Mouse (Mus musculus) frontal cortex, postnatal 36 days (tissue): ENCODE results near the gene Coro7.
A peak's percentile ranks its signal among the peaks of the same experiment; 100 is the strongest.

Experiments used
- DNase-seq, 2 experiments: peaks; one replicate each; pipeline ENCODE4 v3.0.0; 2022; ENCODE audit warnings: low spot score in 2 of 2

The Coro7 gene

DNA sequence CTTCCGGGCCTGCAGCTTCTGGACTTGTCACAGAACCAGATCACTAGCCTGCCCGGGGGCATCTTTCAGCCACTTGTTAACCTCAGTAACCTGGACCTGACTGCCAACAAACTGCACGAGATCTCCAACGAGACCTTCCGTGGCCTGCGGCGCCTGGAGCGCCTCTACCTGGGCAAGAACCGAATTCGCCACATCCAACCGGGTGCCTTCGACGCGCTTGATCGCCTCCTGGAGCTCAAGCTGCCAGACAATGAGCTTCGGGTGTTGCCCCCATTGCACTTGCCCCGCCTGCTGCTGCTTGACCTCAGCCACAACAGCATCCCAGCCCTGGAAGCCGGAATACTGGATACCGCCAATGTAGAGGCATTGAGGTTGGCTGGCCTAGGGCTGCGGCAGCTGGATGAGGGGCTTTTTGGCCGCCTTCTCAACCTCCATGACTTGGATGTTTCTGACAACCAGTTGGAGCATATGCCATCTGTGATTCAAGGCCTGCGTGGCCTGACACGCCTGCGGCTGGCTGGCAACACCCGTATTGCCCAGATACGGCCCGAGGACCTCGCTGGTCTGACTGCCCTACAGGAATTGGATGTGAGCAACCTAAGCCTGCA lies 31.1 kb downstream of the Coro7 start:
- no peak for DNase-seq

GRCm38 (mm10) chr16:4647651-4648141 lies 31.9 kb downstream of the Coro7 start:
- DNase-seq = no peak

DNA sequence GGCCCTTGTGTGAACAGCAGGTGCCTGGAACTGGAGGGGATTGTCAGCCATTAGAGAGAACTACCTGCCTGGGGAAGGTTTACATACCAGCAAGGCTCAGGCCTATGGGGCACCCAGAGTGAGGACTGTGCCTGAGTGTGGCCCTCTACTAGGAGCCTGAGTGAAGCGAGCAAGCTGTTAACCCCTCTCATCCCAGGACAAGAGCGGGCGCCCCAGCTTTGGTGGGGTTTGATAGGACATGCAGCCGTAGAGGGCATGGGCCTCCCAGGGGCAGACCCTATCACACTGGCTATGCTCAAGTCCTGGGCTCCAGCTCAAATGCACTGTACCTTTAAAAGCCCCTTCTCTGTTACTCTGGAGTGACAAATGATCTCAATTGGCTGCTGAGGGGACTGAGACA lies 32.7 kb downstream of the Coro7 start:
- DNase-seq = no peak

GRCm38 (mm10) chr16:4645867-4646266 lies 33.7 kb downstream of the Coro7 start:
- no peak for DNase-seq

GRCm38 (mm10) chr16:4643670-4644419 lies 35.7 kb downstream of the Coro7 start:
- peak; percentile 76 to 81 for DNase-seq

- DNase-seq = no peak
Observed at GRCm38 (mm10) chr16:4642937-4643336, 36.6 kb downstream of the Coro7 start.

DNA sequence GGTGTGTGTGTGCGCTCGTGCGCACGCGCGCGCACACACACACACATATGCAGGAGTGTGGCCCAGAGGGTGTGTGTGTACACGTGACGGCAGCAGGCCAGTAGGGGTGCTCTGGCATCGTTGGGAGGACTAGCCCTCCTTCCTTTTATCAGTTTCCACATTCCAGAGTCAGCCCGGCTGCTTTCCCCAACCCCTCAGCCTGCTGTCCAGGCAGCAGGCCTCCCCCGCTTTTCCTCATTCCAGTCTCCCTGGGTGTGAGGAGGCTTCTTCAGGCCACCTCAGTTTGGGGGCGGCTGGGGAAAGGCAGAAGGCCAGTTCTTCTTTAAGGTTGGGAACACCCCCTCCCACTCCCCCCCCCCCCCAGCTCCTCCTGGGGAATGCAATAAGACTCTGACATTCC lies 37.4 kb downstream of the Coro7 start:
- peak; percentile 63 to 64 for DNase-seq

DNA sequence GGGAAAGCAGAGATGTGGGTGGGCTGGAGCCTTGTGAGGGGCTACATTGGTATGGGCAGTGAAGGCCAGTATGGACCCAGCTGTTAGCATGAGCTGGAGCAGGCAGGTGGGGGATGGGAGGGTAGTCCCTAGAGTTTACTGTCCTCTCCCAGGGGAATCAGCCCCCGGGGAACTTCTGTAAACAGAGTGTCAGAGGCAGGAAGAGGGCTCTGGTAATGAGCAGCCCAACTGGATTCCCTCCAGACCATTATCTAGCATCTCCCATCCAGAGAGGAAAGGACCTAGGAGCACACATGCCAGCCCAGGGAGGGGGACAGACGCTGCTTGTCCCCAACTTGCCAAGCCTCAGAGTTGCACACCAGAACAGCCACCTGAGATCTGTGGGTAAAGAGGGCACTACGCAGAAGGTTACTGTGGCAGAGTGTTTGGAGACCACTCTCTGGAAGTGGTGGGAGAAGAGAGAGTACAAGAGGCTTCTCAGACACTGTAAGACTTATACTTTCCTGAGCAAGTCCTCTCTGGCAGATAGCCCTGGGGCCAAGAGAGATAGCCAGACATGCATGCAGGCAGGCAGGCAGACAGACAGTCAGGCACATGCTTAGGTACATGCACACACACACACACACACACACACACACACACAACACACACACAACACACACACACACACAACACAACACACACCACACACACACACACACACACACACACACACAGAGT lies 38.3 kb downstream of the Coro7 start:
- no peak for DNase-seq

DNA sequence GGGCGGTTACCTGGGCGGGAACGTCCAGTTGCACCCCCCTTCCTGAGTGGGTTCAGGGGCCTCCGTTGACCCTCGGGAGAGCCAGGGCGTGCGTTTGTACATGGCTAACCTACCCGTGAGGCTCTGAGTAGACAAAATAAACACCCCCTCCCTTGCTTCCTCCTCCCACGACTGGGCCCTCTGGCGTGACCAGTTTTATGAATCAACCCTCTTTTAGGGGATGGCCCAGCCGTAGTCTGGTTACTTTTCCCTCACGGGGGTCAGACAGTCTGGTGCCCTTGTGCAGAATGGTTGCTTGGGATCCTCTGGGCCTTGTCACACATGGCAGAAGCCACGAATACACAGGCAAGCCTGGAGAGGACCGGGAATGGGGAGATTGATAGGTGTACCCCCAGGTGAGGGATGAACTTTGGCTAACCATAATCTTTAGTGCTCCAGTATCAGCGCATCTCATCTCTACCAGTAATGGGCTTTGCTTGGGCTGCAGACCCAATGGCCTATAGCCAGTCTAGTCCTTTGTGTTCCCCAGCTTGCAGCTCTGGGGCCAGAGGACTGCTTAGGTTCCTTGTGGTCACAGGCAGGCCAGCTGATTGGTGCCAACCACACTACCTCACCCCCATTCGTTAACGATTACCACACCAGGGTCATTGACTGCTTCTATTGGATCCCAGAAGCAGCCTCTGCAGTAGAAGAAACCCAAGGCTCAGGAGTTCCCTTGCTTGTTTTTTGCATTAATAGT lies 39.1 kb downstream of the Coro7 start:
- no peak for DNase-seq

- DNase-seq = peak; percentile 72 to 76
Observed at GRCm38 (mm10) chr16:4639831-4640237, 39.7 kb downstream of the Coro7 start, which contains the start of the genes Vasn and Dnaja3. Gene Vasn, plus strand, starts transcription at chr16:4639941. Gene Dnaja3, plus strand, starts transcription at chr16:4639989.

DNA sequence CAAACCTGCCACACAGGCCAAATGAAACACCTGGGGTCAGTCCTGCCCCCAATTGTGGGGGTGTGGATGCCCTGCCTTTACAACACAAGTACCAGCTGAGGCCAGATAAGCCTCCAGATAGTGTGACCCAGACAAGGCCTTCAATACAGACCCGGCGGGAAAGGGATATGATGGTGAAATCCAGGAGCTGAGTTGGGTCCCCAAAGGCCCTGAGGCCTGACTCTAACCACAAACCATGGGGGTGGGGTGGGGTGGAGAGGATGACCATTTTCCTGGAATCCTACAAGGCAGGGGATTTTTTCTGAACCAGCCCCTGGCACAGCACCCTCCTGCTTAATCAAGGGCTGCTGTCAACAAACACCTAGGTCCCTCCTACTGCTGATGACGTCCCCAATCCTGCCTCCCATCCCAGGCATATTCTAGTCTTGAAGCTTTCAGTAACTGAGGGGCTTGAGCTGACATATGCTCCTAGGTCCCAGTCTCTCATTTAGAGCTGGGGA lies 40.6 kb downstream of the Coro7 start:
- no peak for DNase-seq

DNA sequence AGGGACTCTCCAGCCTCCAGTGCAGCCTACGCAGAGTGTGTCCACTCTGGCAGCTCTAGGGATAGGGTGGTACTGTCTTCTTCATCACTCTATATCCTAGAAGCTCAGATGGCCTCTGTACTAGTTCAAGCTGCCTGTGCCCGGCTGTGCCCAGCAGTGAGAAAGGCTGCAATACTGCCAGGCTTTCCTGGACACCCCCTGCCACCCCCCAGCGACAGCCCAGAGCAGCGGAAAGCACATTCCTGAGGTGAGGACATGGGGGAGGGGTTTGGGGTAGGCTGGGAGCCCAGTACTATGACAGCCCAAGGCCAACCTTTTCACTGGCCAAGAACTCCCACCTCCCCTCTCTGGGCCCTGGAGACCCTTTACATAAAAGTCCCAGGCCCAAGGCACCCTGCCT lies 43.8 kb downstream of the Coro7 start:
- DNase-seq = no peak

- DNase-seq = no peak
Observed at GRCm38 (mm10) chr16:4634681-4635080, 44.9 kb downstream of the Coro7 start.

DNA sequence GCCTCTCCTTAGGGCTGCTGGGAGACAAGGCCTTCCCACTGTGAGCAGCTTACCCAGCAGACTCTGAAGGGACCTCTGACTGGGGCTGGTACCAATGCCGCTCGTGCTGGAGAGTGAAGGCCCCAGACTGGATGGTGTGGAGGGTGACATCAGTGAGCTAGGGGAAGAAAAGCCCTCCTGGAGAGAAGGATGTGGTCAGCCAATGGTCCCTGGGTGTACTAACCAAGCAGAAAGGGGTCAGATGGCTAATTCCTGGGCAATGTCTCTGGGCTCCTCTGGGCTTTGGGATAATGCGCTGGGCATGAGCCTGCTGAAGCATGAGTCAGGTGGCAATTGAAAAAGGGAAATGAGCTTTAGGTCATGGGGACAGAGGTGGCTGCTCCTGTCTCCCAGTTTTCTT lies 45.9 kb downstream of the Coro7 start:
- DNase-seq = no peak

DNA sequence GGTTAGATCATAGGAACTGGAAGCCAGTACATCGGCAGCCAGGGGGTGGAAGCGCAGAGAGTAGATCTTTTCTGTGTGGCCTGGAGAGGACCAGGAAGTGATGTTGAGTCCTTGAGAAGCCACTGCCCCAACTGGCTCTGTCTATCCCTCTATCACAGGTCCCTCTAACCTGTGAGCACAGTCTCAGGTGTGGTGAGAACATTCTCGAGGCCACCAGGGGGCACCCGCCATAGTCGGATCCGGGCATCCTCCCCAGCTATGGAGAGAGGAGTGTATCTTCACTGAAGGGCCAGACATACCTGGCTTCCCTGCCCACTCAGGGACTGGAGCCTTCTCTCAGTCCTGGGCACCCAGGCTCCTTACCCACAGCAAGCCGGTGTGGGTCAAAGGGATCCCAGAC lies 47.5 kb downstream of the Coro7 start:
- no peak for DNase-seq

GRCm38 (mm10) chr16:4629950-4630349 lies 49.6 kb downstream of the Coro7 start:
- DNase-seq = peak; percentile 68 to 73

DNA sequence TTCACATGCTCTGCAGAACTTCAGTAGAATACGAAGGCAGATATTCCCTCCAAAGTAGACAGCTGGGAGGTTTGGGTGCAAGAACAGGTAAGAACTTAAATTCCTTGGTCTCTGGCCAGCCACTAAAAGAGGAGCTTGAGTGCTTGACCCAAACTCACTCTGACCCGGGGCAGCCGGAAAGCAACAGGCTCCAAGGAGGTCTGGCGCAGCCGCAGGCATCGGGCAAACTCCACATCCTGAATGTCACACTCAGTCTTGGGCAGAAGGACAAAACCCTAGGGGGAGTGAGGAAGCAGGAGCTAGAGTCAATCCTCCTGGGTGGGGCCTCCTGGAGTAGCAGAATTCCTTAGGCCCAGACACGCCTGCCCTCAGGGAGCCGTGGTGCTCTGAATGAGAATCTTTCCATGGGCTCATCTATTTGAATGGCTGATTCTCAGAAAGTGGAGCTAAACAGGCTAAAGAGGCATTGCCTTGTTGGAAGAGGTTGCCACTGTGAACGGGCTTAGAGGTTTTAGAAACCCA lies 50.6 kb downstream of the Coro7 start:
- no peak for DNase-seq

DNA sequence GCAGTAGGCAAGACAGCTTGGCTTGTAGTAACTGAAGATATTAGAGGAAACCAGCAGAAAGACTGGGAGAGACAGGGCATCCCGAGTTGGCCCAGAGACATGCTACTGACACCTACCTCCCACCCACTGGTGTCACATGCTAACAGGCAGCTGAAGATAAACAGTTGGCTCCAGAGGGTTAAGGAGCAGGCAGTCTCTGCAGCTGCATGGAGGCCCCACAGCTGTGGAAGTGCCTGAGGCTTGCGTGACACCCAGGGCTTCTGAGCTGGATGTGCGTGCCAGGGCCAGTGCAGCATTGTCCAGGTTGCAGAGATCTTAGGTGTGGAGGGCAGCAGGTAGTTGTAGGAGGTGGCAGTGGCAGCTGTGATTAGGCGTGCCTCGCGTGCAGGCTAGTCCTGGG lies 52.5 kb downstream of the Coro7 start:
- no peak for DNase-seq

- DNase-seq = peak; percentile 88 to 94
Observed at GRCm38 (mm10) chr16:4624481-4625110, 55.0 kb downstream of the Coro7 start, which contains the start of gene Pam16. Gene Pam16, minus strand, starts transcription at chr16:4624988.

GRCm38 (mm10) chr16:4624074-4624473 lies 55.5 kb downstream of the Coro7 start:
- no peak for DNase-seq

DNA sequence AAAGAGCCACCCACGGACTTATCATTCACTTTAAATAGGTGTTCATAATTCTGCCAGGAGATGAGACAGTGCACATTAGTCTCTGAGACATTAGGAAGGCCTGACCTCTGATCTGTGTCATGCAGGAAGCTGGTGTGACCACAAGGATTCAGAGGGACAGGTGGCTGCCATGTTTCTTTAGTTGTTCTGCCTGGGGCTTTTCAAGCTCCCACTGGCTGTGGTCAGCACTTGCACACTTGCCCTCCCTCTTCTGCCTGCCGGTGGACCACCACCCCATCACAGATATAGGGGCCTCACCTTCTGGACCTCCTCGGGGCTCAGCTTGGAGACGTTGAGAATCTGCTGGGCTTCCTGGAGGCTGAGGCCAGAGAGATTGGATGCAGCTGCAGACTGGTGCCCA lies 62.7 kb downstream of the Coro7 start:
- no peak for DNase-seq
